Mouse (Mus musculus) lung, postnatal 0 days (tissue): Measurements from ENCODE around the gene Chrm4.

ENCODE experiments used
- CTCF ChIP-seq: IDR thresholded peaks from 2 replicates; pipeline ENCODE4 v1.5.1; 2016; ENCODE audit warnings: antibody characterized with exemption, mild to moderate bottlenecking
- EP300 ChIP-seq: IDR thresholded peaks from 2 replicates; pipeline ENCODE4 v1.6.1; 2016; ENCODE audit warnings: antibody characterized with exemption, mild to moderate bottlenecking, control low read depth

- TF ChIP-seq CTCF (no peak), EP300 (no peak)
Observed at GRCm38 (mm10) chr2:91959544-91960410, 32.7 kb downstream of the Chrm4 start.
